Mouse (Mus musculus) mesoderm, embryonic 11.5 days (tissue): ENCODE results near the gene Kdm5b.
"Not testable (repeated sequence)": the region's sequence is repeated elsewhere in the genome, so short reads cannot be mapped to it uniquely, and the experiment has no call there.

Experiments used
- DNase-seq: peaks from one replicate; pipeline ENCODE4 v3.0.0-alpha.2; 2012; ENCODE audit warnings: low read depth, low spot score

The Kdm5b gene

DNA sequence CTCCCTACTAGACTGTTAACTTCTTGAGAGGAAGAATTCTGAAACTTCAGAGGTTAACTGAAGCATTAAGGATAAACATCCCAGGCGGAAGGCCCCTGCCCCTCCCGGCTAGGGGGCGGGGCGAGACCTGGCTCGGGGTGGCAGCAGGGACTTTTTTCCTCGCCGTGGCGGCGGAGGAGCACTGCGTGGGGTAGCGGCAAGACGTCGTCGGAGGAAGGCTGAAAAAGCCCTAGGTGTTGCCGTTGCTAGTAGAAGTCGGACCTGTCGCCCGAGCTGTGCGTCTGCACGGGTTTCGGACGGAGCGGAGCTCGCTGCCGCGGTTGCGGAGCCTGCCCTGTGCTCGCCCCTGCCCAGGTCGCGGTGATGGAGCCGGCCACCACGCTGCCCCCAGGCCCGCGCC is at the start of gene Kdm5b:
Gene Kdm5b (plus strand): TSS at position 196 of the 400 bp plus-strand sequence.
- DNase-seq, result peak; percentile 91

DNA sequence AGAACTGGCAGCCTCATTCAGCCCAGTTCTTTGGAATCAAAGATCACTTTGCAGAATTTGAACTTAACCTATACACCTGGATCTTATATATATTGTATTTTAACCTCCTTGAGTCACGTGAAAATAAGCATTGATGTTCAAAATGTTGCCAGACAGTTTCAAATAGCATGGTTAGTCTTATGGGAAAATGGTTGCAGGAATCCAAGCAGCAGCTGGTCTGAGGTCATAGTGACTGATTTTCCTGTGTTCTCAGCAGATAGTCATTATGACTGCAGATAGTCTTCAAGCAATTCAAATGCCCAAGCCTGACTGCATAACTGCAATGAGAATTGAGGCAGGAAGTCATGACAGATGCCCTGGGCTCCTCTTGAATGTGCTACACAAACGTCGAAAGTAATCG is 47.8 kb upstream of the Kdm5b start:
- peak; percentile 41 for DNase-seq

DNA sequence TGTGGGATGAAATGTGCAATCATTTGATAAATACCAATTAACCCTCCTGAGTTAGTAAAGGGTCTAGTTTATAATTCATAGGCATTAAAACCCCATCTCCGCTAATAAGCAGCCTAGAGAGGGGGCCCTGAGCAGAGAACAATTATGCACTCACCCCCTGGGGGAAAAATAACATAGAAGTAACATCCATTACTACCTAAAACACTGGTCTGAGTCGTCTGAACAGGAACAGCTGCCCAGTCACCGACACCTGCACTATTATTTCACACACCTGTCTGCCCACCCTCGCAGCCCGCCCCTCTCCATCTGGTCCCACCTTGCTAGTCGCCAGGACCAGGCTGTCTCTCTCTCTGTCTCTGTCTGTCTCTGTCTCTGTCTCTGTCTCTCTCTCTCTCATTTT is 47.4 kb upstream of the Kdm5b start:
- DNase-seq, result no peak

DNA sequence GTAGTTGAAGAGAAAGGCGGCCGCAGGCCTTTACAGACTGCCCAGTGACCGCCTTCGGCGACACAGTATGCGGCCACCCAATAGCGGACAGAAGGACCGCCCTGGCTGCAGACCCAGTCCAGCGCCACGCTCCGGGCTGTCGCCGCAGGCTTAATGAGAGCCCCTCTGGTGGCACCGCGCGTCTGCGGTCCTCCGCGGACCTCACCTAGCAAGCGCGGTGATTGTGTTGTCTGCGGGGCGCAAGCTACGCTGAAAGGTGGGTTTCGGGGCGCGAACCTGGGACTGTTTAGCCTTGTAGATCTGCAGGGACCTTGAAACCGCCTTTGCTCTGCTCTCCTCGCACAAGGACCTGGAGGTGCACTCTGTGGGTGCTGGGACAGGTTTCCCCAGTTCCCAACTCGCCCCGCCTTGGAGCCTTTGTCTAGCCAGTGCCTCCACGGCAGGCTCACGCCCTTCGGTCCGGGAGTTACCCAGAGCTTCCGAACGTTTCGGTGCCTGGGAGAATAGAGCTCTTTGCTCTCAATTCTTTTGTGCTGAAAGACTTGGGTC is 46.6 kb upstream of the Kdm5b start:
- no peak for DNase-seq

DNA sequence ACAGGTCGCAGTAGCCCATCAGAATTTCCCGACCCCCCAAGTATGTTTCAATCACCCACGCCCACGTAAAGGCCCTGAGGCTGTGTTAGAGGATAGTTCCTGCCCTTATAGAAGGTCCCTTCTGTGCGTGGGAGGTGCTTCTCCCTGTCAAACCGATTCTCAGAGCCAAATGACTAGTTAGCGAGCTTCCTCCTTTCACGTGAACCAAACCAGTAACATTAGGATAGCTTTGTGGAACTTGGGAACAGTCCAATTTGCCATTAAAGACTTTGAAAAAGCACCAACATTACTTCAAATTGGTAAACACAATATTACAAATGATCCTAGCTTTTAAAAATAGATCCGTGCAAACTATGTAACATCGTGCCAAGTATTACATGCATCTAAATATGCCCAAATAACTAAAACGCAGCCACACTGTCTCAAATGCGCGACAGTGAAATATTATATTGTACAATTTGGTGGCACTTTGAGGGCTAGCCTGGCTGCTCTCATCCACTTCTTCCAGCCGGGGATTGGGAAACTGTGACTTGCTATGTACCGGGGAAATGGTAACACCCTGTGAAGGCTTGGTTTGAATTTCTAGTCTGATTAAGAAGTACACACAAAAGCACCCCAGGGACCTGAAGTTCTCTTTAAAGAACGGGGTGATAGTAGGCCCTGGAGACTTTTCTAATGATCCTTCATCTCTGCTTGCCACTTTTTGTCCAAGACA is 45.9 kb upstream of the Kdm5b start:
- no peak for DNase-seq

DNA sequence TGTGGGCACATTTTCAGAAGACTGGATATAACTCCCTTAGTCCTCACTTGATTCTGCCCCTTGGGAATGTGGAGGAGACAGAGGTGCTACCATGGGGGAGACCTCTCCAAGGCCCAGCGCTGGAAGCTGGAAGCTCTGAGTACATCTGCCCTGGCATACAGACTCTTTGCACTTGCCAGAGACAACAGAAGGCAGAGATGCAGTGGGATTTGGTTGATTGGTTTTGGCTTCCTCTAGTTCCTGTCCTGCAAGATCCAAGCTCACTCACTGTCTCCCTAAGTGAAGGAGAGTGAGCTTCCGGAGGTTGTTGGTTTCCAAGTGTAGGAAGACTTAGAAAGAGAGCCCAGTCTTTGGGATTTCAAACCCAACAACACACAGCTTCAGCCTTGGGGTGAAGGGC is 44.1 kb upstream of the Kdm5b start:
- no peak for DNase-seq

DNA sequence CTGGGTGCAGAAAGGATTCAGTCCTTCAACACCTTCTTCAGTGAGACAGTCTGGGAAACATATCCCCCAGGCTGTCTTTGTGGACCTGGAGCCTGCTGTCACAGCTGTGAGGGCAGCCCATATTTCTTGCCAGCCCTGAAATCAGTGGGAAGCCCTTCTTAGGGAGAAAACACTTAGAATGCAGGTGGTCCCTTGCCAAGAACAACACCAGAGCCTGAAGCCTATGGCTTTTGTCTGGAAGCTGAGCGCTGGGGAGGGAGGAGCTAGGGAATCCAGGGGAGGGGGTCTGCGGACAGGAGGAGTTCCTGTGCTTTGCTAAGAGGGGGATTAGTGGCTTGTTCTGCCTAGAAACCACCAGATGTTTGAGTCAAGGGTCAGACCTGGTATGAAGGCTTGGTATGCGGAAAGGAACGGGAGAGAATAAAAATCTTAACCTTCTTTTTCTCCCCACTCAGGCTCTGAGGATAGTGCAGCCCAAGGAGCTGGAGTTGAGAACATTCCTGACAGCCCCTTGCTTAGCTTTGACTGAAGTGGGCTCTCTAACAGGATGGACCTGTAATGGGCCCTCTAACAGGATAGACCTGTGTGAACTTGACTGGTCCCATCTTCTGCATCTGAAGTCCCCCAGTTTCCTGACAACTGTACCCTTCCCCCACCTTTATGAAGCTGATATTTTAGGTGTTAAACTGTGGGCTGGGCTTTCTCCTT is 43.3 kb upstream of the Kdm5b start:
- DNase-seq, result peak; percentile 84

DNA sequence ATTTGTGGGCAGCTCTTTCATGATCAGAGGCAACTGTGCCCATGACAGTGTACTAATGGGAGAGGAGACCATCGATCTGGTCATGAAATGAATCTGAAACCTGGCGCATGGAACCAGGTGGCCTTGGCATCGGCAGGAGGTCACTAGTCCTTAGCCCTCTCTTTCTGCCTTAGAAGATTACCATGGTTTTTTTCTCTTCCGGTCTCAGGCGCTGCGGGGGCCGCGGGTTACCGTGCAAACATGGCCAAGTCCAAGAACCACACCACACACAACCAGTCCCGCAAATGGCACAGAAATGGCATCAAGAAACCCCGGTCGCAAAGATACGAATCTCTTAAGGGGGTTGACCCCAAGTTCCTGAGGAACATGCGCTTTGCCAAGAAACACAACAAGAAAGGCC is 42.1 kb upstream of the Kdm5b start:
- DNase-seq, result not testable (repeated sequence)

DNA sequence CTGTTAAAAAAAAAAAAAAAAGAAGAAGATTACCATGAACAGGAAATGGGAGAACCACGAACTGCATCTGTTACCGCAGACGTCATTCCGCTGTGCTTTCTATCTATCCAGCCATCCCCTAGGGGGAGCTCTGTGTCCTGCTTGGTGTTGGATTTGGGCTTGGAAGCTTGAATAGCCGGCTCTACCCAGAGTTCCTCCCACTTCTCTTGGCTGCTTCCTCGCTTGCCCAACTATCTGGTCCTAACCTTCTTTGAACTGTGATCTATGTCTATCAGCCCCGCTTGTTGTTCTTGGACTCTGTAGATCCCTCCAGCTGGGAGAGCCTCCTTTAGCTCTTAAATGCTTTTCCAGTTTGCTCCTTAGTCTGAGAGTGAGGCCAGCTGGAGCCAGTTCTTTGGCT is 41.3 kb upstream of the Kdm5b start:
- DNase-seq, result peak; percentile 88

DNA sequence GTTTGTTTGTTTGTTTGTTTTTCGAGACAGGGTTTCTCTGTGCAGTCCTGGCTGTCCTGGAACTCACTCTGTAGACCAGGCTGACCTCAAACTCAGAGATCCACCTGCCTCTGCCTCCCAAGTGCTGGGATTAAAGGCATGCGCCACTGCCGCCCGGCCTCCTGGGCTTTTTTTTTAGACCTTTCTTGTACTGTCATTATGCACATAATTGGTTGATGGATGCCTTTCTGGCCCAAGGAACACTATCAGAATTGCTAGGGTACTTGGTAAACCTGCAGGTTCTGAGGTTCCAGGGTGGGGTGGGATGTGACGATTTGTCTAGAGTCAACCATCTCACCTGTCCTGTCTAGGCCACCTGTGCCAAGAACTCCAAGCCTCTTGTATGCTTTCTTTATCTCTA is 40.8 kb upstream of the Kdm5b start:
- not testable (repeated sequence) for DNase-seq

DNA sequence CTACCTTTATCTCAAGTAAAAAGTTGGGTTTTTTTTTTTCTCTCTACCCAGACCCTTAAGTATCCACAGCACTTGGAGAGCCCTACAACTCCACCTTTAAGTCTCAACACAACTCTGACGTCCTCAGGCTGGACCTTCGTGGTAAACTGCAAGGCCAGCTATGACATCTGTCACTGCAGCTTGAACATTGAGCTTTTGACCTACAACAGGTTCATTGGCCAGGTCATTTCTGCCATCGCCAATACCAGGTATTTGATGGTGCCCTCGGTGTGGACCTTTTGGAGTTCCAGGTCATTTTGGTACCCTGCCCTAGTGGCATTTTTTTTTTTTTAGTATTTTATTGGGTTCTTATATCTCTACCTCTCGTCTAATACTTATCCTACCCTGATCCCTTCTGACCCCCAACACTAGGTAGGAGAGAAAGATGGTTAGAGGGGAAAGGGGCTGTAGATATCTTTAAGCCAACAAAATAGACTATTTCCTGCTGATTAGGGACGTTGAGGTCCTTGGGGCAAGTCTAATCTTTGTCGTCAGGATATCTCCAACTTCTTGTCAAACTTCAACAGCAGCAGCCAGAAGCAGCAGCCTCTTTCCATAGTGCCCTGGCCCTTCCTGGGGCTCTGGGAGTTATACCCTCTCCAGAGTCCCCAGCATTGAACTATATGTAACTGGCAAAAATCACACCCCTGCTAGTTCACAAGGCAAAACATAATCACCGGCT is 39.8 kb upstream of the Kdm5b start:
- DNase-seq, result no peak

DNA sequence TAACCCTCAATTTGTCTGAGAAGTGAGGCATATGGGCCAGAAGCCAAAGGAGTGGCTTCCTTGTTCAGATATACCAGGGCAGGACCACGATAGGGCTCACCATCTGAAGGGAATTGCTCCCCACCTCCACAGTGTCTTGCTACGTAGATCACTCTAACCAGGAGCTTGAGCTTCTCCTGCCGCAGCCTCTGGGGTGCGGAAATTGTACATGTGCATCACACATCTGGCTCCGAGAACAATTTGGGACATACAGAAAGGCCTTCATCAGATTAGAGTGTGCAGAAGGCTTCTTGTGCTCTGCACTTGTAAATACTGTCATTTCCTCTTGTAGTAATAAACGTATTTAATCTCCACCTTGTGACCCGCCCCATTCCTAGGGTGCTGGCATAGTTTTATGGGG is 38.8 kb upstream of the Kdm5b start:
- no peak for DNase-seq

DNA sequence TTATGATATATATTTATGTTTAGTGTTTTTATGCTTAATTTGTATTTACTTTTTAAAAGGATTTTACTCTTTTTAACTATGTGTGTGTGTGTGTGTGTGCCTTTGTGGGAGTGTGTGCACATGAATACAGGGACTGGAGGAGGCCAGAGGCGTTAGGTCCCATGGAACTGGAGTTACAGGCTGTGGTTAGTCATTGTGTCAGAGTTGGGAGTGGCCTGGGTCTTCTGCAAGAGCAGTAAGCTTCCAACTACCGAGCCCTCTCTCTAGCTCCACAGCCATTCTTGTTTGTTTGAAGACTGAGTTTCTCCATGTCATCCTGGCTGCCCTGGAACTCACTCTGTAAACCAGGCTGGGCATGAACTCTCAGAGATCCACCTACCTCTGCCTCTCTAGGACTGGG is 37.6 kb upstream of the Kdm5b start:
- no peak for DNase-seq

DNA sequence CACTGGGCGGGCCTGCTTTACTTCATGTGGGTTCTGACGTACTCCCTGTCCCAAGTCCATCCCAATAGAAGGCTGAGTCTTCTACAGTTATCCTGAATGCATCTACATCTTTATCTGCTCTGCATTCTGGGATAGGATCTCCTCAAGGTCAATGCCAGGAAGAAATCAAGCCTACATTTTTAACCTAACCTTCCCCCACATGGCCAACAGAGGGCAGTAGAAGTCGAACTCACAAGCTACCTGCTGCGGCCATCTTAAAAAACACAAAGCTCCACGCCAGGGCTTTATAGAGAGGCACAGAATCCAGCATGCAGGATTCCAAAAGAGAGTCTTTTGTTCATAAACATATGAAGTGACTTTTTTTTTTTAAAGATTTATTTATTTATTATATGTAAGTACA is 35.5 kb upstream of the Kdm5b start:
- DNase-seq, result no peak

DNA sequence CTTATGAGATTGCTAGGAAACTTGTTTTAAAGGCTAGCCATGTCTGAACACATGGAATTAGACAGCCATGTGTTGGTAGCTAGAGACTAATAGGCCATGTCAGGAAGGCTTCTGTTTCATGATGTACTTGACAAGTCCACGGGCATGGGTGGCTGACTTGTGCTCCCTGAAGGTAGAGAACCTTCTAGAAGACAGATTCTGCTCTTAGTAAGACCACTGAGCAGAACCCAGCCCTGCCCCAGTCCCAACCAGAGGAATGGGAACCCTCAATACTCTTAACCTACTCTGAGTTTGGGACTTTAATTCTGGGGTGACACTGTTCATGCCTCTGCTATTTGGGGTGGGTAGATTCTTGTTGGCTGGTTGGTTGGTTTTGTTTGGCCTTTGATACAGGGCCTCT is 35.0 kb upstream of the Kdm5b start:
- DNase-seq, result no peak

DNA sequence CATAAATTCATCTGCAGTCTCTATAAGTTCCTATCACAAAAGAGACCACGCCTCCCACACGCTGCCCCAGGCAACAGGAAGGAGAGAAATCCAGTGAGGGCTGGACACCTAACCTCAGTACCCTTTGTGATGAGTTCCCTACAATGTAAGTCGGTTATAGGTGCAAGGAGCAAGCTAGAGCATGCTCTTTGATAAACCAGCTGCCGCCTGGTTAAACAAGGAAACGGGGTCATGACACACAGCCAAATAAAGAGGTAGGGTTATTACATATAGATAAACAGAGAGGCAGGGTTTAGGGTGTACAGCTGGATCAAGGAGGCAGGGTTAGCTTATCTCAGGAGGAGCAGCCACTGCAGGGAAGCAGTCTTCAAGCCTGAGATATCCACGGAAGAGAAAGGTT is 33.2 kb upstream of the Kdm5b start:
- no peak for DNase-seq

DNA sequence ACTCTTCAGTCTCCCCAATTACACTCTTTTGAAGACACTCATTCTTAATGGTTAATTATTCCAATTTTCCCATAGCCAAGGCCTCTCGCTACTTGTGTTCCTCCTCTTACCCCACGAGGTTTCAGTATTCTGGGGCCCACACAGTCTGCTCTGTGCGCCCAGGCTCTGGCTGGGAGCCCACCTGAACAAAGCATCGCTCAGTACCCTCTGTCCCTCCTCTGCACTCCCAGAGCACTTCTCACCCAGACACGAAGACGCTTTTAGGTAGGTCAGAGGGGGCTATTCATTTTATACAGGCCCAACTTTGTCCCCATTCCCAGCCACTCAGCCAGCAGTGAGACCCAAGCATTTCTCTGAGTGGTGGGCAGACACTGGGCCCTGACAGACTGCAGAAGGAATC is 29.4 kb upstream of the Kdm5b start:
- no peak for DNase-seq

DNA sequence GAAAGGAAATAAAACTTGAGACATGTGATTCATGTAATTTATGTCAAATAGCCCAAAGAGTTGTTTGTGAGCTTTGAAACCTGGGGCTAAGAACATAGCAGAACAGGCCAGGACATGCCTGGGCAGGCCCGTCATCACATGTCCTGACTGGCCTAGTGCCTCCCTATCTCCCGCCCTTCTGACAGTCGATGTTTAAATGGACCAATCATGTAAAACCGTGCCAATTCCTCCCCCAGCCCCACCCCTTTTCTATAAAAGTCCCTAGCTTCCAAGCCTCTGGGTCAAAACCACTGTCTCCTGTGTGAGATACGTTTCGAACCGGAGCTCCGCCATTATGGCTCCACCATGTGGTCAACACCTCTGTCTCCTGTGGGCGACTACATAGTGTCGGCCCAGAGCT is 26.3 kb upstream of the Kdm5b start:
- DNase-seq, result not testable (repeated sequence)

DNA sequence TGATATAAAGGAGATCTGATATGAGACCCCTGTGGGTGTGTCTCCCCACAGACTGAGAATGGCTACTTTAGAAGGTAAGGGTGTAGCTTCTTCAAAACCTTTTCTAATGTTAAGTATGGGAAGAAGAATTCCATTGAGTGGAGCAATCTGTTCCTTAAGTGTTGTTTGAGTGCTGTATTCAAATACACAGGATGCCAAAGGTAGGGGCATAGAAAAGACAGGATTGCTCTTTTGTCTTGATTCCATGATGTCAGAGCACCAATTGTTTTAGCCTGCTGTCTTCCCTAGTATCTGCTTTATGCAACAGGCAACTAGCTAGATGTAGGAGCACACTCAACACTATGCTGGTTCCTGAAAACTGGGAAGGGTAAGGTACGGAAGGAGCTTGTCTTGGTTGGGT is 24.9 kb upstream of the Kdm5b start:
- DNase-seq, result no peak

DNA sequence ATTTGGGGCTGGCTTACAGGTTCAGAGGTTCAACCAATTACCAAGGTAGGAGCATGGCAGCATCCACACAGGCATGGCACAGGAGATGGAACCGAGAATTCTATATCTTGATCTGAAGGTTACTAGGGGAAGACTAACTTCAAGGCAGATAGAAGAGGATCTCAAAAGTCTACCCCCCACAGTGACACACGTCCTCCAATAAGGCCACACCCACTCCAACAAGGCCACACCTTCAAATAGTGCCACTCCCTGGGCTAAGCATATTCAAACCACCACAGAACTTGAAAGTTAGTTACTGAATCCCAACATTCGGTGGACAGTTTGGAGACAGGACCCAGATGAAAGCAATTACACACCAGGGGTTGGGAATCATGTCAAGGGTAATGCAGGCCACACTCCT is 24.5 kb upstream of the Kdm5b start:
- DNase-seq, result no peak

DNA sequence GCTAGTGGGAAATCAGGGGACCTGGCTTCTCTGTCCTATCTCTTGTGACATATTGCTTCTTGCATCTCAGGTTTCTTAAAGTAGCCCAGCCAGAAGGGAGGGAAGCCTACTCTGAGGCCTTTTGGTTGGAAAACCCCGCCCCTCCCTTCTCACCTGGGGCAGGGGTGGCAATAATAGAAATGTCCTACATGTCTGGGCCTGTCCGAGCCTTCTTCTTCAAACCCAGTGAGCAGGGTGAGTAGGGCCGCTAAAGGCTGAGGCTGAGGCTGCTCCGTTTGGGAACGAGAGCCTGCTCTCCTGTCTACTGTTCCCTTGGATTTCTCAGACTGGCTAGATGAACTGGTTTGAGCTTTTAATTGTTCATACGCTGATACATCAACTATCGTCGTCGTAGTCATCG is 19.4 kb upstream of the Kdm5b start:
- no peak for DNase-seq

DNA sequence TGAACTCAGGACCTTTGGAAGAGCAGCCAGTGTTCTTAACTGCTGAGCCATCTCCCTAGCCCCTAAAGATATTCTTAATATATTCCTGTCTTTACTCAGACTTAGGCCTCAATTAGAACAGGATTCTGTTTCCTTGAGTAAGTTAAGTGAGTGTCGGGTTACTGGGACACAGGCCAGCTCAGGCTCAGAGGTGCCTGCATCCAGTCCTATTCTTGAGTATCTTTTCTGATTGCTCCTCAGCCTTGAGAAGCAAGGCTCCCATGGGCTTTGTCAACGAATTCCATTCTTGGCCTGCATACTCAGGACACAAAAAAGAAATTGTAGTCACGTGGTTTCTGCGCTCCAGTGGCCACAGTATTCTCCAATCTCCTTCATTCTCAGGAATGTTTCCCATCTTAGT is 11.7 kb upstream of the Kdm5b start:
- DNase-seq, result no peak
